Mouse (Mus musculus) G1E (cell line): ENCODE data around the gene Nacc2.

ENCODE experiments used
- CTCF ChIP-seq: IDR thresholded peaks from 2 replicates; pipeline ENCODE4 v1.5.1; 2012; ENCODE audit warnings: low read depth, low read length, inconsistent platforms, mixed read lengths
- GATA1 ChIP-seq: IDR thresholded peaks from 2 replicates; pipeline ENCODE4 v1.6.1; 2012; ENCODE audit warnings: borderline replicate concordance, low read length, inconsistent platforms, mixed read lengths

- TF ChIP-seq CTCF: no peak
- TF ChIP-seq GATA1: no peak
Measured at GRCm38 (mm10) chr2:26037386-26037785, 85.6 kb downstream of the Nacc2 start.
